Mouse (Mus musculus): Measurements from ENCODE around the gene Pdlim4.

Pdlim4 gene

DNA sequence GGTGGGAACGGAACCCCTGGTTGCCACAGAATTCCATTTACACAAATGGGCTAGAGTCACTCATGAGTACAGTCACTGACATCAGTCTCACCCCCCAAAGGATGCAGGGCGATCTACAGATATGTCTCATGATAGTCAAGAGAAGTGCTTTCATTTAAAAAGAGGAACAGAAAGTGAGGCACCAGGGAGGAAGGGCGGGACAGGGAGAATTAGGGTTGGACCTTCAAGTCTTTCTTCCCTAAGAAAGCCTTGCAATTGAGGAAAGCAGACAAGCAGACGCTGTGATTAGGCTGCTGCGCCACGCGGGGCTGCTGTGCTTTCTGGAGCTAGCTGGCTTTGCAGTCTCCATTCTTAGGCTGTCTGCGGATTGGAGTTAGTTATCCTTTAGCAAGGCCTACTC is 22.9 kb upstream of the Pdlim4 start:
- no peak for DNase-seq (ENCODE audit: low read depth)

DNA sequence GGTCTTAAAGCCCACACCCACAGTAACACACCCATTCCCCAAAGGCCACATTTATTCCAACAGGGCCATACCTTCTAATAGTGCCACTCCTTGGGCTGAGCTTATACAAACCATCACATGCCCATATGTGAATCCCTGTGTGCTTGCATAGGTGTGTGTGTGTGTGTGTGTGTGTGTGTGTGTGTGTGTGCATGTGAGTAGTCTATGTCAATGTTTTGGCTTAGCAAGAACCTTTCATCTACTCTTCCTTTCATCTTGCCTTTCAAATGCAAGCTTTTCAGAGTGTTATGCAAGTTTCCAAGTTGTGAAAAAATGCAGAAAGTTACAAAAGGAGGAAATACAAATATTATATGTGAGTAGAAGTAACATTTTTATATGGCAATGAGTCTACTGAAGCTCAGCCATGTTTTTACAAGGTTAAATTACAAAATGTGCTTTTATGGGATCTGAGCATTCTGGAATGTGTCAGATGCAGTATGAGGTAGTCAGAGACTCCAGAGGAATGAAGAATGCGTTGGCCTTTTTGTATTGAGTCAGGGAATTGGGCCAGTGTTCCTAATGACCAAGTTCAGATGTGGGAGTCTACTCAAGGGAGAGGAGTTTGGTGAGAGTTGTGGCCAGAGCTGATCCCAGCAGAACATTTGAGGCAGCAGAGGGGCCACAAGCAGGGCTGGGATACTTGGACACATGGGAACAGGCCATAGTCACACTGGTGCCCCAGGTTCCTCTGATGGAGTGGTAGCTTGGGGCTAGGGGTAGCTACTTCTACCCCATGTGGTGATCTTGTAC is 21.5 kb upstream of the Pdlim4 start:
- DNase-seq (ENCODE audit: low read depth) = peak; percentile 58

DNA sequence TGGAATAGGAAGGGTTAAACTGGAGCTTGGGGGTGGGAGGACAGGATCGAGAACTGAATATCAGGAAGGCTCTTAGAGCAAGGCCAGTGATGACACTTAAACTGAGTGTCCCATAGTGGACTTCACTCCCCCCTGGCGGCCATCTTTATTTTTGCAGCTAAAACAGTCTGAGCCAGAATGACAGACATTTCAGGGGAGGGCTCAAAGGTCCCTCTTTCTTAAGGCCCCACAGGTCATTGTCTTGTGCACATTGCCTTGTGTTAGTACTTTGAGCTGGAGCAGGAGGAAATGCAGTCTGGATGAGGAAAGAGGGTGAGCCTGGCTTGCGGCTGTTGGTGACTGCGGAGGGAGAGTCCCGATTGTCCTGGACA is 20.1 kb upstream of the Pdlim4 start:
- DNase-seq (ENCODE audit: low read depth) = peak; percentile 85

DNA sequence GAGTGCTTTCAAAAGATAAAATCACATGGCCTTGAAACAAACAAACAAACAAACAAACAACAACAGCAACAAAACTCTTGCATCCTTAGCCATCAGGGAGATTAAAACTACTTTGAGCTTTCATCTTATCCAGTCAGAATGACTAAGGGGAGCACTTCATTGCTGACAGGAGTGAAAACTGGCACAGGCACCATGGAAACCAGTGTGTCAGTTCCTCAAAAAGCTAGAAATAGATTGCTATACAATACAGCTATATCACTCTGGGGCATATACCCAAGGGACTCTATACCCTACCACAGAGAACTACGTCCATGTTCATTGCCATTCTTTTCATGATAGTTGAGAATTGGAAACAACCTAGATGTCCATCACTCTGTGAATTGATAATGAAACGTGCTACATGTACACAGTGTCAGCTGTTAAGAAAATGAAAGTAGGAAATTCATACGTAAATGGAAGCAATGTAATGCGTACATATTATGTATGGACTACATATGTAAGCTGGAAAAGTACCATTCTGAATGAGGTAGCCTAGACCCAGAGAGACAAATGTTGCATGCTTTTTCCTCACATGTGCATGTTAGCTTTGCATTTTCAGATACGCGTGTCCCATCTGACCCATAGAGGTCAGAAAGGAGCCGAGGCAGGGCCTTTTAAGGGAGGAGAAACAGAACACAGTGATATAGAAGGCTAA is 19.6 kb upstream of the Pdlim4 start:
- DNase-seq (ENCODE audit: low read depth) = no peak

DNA sequence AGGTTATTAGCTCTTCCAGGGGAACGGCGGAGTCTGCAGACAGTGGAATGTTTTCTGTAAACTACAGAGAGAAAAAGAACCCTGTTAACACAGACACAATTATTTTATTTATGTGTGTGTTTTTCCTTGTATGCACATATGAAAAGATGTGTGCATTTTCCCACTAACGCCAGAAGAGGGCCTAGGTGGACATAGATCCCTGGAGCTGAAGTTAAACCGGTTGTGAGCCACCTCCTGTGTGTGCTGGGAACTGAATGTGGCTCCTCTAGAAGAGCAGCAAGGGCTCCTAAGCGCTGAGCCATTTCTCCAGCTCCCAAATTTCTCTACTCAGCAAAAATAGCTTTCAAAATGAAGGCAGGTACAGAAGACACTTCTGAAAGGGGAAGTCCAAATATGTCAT is 17.0 kb upstream of the Pdlim4 start:
- no peak for DNase-seq (ENCODE audit: low read depth)

DNA sequence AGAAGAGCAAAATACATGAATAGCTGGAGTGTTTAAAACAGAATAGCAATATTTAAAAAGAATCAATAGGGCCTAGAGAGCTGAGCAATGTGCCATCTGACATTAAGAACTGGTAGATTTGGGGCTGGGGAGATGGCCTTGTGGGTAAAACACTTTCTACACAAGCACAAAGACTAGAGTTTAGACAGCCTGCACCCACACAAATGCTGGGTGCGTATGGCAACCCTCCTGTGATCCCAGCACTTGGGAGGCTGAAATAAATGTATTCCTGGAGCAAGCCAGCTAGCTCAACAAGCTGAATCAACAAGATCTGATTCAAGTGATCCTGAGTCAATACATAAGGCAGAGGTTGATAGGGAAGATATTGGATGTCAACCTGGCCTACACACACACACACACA is 16.2 kb upstream of the Pdlim4 start:
- no peak for DNase-seq (ENCODE audit: low read depth)

DNA sequence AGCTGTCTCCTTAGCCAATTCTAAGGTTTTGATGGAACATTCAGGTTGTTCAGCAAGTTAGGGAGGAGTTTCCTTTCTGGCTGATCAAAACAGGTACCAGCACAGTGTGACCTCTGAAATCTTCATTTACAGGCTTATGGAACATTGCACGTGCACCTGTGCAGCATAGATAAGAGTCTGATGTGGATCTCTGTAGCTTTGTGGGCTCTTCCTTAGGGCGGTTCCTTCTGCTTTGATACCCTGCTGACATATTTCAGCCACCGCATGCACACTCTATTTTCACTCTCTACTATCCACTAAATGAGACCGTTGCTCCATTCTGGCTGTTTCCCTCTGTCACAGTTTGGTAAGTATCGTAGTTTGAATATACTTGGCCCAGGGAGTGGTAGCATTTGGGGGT is 13.9 kb upstream of the Pdlim4 start:
- no peak for DNase-seq (ENCODE audit: low read depth)

DNA sequence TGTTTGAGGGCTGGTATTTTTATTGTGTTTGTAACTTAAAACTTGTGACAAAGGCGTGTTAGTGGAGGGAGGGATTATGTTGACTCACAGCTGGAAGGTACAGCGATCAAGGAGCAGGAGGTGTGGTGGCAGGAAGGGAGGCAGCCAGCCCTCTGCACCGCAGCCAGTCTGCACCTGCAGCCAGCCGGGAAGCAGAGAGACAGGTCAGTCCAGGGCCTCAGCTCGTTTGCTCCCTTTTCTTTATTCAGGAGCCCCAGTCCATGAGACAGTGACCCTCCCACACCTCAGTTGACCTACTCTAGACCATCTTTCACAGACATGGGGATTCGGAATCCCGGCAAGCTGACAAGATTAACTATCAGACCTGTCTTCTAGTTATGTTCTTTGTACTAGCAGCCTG is 11.6 kb upstream of the Pdlim4 start:
- DNase-seq (ENCODE audit: low read depth) = no peak

DNA sequence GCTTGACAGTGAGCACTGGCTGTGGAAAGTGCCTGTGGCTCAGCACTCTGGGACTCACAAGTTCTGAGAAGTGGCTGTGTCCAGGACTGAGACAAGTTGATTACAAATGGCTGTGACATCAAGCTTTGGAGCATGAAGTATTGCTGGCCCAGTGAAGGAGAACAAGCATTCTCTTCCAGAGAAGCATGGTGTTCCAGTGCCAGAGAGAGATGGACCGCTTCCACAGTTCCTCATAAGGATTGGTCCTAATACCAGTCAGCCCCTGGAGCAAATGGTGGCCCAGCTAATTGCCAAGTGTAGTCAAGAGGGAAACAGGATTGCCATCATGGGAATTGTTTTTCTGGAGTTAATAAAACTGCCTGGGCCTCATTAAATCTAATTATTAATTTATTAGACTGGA is 7.3 kb upstream of the Pdlim4 start:
- no peak for DNase-seq (ENCODE audit: low read depth)

DNA sequence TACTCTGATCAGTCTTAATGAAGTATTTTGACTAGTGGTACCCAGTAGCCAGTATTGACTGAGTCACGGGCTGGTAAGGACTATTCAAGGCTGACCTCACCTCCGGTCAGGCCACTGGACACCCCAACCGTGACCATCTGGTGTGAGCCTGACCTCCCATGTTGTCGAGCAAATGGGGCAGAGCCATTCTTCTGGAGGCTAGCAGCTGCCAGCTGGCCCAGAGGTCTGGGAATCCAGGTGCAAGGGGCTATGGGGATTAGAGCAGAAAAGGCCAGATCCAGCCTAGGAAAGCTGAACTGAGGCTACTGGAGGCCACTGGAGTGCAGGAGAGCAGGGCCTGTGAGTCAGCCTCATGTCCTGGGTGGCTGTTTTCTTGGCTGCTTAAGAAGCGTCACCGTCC is 6.5 kb upstream of the Pdlim4 start:
- no peak for DNase-seq (ENCODE audit: low read depth)

DNA sequence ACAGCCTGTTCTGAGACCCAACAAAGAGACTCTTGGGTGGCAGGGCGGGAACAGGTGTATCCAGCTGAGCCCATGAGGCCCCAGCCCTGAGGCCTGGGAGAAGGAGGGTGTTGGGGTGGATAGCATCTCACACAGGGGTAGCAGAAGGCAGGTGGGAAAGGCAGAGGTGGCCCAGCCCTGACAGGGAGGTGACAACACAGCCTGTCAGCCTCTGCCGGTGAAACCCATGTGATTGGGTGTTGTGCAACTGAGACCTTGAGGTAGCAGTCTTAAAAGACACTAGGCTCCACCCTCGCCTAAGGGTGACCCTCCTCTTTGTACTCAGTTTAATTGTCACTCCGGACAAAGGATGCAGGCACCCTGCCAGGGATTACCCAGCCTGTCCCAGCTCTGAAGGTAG is 4.5 kb upstream of the Pdlim4 start:
- no peak for DNase-seq (ENCODE audit: low read depth)

DNA sequence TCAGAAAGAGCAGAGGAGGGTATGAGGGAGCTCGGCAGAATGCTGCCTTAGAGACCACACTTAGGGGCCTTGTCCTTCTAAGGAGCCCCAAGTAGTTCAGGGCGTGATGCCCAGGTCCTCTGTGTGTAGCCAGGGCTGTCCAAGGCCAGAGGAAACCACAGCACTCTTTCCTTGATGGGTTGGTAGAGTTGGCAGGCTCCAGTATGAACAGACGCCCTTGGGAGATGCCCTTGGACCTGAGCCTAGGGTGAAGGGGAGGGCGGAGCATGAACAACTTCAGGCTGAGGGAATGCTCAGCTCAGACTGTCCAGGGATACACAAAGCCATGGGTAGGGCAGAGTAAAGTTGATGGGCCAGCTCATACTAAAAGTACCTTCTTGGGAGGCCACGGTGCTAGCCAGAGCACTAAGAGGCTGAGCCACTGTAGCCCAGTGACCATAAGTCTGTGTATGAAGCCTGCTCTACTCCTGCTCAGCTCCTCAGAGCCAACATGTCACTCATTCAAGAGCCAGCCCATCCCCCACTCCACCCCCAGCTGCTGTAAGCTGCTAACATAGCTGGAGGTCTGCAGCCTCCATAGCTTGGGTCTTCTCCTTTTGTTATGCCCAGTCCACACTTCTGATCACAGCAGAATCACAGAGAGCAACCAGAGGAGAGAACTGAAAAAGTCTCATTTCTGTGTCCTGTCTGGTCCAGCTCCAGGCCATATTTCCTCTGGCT is 3.1 kb upstream of the Pdlim4 start:
- peak; percentile 73 for DNase-seq (ENCODE audit: low read depth)

DNA sequence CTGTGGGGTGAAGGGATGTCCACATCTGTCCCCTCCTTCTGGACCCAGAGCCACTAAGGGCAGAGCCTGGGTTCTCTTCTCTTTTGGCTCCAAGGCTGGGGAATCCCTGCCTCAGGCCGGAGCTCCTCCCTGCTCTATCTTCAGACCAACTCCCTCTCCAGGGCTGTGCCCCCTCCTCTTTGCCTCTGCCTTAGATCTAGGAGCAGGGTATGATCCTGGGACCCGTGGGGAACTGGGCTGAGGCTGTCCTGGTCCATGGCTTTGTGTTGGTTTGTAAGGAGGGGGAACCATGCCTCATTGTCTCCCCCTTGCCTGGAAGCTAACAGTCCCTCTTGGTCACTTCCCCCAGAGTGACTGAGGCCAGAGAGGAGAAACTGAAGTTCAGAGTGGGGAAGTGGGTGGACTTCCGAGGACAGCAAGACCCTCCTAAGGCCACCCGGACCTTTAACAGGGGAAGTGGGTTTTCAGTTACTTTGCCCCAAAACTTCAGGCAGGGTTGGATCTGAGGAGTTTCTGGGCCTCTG is 756 bp downstream of the Pdlim4 start:
- DNase-seq (ENCODE audit: low read depth) = no peak

DNA sequence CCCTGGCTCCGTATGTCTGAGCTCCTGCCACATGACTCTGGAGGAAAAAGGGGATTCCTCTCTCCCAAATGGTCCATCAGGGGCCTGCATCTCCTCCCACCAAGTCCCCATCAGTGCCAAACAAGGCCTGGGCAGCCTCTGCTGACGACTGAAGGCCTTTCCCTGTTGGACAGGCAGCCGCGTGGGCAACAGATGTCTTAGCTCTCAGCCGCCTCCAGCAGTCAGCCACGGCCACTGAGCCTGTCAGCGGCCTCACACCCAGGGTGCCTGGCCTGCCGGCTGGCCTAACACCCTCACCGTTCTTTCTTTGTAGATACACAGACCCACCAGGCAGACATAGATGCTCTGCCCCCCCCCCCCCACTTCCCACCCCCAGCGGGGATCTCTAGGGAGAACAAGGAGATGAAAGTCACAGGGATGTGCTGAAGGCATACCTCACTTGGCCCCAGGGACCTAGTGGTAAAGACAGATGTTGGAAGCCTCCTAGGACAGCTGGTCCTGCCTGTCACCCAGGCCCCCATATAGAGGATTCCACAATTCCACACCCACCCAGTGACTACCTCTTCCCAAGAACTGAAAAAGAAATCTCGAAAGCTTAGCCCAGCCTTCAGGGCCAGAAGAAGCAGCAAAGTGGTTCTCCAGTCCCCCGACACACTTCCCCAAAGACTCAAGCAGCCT is 1.4 kb downstream of the Pdlim4 start:
- DNase-seq (ENCODE audit: low read depth) = no peak

DNA sequence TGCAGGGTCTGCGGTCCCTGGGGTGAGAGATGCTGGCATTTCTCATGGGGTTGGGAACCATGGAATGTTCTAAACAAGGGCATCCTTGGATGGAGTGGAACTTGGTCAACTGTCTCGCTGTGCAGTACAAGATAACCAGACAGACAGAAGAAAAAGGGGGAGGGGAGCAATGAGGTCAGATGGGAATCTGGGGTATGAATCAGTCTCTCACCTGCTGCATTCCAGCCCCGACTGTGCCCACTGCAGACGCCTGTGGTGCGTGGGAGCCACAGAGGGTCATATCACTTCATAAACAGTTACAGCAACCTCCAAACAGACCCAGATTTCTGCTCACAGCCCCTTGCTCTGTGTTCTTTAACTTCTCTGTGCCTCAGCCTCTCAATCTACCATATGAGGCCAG is 2.4 kb downstream of the Pdlim4 start:
- DNase-seq (ENCODE audit: low read depth) = no peak

DNA sequence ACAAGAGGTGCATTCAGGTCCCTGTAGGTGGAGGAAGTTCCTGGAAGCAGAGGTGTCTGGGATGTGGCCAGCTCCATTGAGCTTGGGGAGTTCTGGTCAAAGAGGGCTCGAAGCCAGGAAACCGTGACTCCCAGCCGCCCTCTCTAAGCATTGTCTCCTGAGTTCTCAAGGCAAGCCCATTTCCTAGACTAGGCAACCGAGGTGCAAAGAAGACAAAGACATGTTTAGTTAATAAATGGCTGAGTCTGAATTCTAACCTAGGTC is 3.0 kb downstream of the Pdlim4 start:
- DNase-seq (ENCODE audit: low read depth) = peak; percentile 46

DNA sequence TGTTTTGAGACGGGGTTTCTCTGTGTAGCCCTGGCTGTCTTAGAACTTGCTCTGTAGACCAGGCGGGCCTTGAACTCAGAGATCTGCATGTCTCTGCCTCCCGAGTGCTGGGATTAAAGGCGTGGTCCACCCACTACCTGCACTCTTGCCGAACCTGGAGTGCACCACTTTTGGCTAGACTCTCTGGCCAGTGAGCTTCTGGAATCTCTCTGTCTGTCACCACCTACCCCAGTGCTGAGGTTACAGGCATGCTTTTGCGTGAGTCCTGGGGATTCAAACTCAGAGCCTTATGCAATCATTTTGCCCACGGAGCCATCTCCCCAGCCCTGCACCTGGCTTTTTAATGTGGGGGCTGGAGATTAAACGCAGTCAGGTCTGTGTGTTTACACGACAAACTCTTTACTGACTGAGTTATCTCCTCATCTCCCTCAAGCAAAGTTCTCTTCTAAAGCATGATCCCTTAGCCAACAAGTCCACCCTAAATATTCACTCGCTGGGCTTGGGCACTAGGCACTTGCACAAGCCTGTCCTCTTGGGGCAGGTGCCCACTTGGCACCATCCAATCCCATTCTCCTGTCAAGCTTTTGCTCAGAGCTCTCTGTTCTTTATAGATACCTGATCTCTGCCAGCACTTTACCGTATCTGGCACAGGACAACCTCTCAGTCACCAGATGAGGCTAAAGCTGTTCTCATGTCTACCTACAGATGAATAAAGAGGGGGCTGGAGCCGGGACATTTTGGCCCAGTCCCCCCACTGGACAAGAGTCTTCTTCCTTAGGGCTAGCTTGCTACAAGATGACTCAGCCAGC is 3.5 kb downstream of the Pdlim4 start:
- DNase-seq (ENCODE audit: low read depth) = no peak

DNA sequence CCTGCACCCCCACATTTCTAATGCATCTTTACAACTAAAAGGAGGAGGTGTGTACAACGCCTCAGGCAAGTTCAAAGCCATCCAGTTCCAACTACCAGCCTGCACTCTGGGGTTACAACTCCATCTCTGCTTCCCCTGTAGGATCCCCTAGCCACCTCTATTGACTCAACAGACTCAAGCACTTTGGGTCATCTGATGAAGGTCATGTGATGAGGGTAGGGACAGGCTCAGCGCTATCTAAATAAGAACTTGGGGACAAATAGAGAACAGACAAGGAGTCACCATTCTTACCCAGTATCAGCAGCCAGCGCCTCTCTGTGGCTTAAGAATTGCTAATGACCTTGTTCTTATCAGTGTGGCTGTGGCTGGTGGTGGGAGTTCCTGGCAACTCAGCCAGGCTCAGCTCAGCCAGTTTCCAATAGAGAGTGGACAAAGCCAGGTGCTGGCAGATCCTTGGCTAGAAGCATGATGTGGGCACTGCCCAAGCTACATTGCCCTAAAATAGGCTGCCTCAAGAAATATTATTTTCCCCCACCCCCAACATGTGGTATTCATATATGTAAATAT is 4.3 kb downstream of the Pdlim4 start:
- no peak for DNase-seq (ENCODE audit: low read depth)

DNA sequence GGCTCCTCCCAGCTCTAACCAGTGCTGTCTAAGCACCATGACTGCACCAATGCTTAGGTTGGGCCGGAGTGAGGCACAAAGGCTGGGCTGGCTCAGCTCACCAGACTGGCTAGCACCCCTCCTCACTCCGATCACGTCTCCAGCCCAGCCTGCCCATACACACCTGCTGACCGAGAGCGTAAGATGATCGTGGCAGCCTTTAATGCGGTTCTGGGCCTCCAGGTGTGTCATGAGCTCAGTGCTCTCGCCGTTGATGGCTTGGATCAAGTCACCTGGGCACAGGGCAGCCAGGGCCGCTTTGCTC is 5.4 kb downstream of the Pdlim4 start:
- DNase-seq (ENCODE audit: low read depth) = no peak

DNA sequence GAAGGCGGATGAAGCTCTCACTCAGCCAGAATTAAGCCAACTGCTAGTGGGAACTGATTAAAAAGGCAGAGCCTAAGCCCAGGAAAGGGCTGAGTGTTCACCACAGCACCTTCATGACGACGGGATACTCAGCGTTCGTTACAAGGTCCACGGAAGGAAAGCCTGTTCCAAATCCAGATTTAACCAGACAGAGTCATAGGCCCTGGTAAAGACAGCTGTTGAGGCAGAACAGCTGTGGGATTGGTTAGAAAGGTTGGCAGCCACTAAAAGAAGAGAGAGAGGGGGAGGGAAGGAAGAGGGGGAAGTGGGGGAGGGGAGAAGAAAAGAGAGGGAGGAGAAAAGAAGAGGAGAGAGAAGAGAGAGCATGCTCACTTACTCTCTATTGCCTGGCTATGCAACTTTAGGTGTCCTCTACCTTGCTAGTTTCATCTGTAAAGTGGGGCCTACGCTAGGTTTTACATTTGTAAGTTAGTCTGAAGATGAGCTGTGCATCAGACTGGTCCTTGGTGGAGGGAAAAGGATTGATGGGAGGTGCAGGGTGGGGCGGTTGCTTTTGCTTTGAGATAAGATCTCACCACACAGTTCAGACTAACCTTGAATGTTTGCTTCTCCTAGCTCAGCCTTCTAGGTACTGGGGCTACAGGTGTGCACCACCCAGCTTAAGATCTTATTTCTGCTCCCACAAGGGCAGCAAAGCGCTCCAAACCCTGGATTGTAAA is 5.9 kb downstream of the Pdlim4 start:
- peak; percentile 53 for DNase-seq (ENCODE audit: low read depth)
